Mouse (Mus musculus): ENCODE measurements at regions not wholly inside any gene's neighbourhood (a gene's known extent, or its start where the extent isn't known, plus 50 kb on each side); places are given as distances from the start of the nearest gene placed in this dataset.

DNA sequence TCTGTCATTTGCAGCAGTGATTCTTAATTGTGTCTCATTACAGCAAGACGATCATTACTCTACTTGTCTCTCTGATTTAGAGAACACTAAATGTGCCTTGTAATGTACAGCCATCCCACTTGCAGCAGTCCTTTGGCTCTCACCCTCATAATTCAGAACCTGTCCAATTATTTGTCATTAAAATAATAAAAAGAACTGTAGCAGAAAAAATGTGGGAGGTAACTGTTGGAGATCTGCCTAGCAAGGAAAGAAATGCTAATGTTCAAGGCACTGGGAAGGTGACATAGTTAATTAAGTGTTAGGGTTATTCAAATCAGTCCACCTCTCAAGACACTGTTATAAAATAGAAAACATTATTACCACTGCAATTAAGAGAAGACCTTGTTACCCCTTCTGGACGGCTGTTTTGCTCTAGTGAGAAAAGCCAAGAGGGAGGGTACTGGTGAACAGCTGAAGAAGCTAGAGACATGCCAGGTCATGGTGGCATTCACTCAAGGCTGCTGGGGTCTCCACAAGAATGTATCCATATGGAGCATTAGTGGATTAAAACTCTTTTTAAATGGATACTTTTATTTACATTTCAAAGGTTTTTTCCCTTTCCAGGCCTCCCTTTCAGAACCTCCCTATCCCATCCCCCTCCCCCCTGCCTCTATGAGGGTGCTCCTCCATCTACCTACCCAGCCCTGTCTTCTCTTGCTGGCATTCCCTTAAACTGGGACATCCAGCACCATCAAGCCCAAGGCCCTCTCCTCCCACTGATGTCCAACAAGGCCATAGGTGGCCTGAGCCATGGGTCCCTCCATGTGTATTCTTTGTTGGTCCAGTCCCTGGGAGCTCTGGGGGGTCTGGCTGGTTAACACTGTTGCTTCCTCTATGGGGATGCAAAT, 69.4 kb downstream of the Gm11487 start:
- ATAC-seq (replicated peaks; ENCODE audit: low FRiP score, low read depth): no peak
- H3K36me3 ChIP-seq (ENCODE audit: insufficient read depth, low read length): no peaks in the 10 kb centered on the region
- H3K9ac ChIP-seq (ENCODE audit: low read depth, low read length): no peak overlapping the region
- no peaks in the 10 kb centered on the region for H3K27me3 ChIP-seq (ENCODE audit: insufficient read depth, low read length)
- no peaks in the 10 kb centered on the region; the same call in 1 of the 2 replicates for H3K9me3 ChIP-seq (replicated peaks; ENCODE audit: low read length)
- DNase-seq (ENCODE audit: low spot score): peak; percentile 63
- WGBS: 21% methylated on average over 2 of the region's 2 CpGs
- TF ChIP-seq CTCF (IDR thresholded peaks at IDR 0.05; ENCODE audit: low read depth): no peak
- no peaks in the 10 kb centered on the region for H3K4me1 ChIP-seq (replicated peaks; ENCODE audit: insufficient read depth, low read length)
- no peak overlapping the region for H3K27ac ChIP-seq
- H3K4me3 ChIP-seq (replicated peaks; ENCODE audit: low read depth, low read length): no peak overlapping the region
- H3K4me2 ChIP-seq (ENCODE audit: low read length): no peak overlapping the region
